Mouse (Mus musculus) brain, embryonic 18.5 days (tissue): Measurements from ENCODE around the gene Kif19a.
A peak's percentile ranks its signal among the peaks of the same experiment; 100 is the strongest.

ENCODE experiments used
- DNase-seq: peaks from one replicate; pipeline ENCODE4 v3.0.0-alpha.2; 2012; ENCODE audit warnings: low read depth, low spot score

Gene Kif19a

DNA sequence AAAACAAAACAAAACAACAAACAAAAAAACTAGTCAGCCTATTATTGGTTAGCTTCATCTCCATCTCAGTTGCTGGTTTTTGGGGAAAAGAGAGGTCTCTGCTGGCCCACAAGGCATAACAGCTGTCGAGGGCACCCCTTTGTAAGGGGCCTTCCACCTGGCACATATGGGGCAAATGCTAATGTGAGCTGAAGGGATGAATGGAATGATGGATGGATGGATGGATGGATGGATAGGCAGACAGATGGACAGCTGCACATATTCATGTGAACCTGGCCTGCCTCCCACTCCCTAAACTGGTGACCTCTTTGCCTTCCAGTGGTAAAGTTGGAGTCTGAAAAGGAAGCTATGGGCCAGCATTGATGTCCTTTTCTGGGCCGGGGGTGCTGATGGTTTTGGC lies 41.8 kb downstream of the Kif19a start:
- DNase-seq = no peak

DNA sequence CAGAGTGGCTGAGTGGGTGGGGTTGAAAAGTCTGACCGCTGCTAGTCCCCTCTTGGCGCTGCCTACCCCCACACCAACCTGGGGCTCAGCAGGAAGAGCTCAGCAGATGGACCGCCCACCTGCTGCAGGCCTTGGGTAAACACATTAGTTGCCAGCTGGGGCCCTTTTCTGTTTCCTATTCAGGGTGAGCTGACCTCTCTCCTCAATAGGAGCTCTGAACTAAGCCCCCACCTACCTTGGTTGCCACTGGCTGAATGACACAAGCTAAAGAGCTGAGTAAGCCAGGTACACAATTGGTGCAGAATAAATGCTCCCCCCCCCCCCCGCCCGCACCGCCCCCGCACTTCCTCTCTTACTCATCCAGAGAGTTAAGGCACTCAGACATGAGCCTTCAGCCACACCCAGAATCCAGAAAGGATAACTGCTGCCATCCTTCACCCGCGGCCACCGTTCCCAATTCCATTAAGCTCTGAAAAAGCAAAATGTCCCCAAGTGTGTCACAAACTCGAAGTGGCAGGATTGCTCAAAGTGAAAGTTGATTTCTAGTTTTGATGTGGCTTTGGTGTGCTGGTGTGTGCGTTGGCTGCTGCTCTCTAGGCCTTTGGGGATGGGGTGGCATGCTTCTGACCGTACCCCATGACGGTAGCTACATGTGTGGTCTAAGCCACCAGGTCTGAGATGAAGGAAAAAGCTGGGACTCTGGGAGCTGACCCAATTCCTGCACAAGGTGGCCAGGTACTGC lies 42.7 kb downstream of the Kif19a start:
- no peak for DNase-seq

DNA sequence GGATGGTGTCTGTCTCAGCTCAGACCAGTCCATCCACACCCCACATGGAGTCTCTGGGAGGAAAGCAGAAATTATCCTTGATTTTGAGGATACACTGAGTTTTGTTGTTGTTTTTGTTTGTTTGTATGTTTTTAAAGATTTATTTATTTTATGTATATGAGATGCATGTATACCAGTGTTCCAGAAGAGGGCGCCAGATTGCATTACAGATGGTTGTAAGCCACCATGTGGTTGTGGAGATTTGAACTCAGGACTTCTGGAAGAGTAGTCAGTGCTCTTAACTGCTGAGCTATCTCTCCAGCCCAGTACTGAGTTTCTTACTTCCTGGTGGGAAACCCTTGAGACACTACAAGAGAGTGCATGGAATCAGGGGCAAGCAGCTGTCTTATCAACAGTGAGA lies 44.2 kb downstream of the Kif19a start:
- DNase-seq = no peak

DNA sequence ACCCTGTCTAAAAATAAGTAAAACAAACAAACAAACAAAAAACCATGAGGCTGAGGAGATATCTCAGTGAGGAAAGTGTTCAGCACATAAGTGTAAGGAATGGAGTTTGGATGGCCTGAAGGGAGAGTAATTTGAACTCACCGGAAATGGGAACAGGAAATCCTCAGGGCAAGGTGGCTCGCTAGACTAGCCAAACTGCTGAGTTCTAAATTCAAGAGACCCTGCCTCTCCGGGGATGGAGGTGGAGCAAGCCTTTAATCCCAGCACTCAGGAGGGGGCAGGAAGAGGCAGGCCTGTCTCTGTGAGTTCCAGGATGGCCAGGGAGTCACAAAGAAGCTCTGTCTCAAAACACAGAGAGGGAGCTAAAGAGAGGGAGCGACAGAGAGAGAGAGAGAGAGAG lies 45.2 kb downstream of the Kif19a start:
- DNase-seq = no peak

DNA sequence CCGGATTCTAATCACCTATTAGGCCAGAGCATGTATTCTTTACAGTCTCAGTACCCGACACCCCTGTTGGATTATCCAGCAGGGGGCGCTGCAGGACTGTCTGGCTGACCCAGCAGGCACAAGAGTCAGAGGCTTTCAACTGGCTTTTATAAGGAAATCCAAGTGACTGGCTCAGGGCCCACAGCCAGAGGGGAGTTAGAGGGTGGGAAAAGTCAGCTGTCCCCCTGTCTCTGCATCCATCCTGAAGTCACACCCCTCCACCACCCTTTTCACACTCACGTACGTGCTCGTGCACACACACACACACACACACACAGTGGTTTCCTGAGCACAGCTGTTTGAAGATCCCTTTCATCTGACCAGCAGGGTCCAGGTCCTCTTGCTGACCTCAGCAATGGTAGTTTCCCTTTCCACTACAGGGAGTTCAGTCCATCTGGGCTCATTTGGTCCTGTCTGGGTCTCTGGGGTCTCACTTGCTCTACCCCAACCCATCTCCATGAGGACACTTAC lies 47.6 kb downstream of the Kif19a start:
- DNase-seq = no peak

DNA sequence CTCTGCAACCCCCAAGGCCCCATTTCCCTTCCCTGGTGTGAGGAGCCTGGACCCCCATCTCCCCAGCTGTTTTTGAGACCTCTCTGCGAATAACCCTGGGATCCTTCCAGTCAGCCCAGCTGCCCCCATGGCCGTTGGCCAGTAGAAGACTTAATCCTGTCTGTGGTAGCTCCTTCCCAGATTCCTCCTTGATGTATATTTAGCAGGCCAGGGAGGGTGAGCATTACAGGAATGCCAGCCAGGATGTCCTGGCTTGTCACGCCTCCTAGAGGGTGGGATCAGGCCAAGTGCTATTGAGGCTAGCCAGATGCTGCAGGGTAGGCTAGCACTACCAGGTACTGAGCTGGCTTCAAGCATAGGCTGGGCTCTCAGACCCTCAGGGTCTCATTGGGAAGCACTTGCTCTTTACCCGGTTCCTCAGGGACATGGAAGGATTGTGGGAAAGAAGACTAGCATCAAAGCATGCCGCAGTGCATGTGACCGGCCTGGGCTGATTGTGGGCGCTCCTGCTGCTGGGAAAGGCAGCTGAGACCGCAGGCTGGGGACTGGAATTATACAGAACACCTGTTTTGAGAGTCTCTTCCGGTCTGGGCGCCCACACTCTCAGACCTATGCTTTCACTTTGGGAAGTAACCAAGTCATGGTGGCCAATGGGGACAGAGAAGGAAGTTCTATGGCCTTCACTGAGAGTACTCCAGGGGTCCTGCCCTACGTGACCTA lies 49.8 kb downstream of the Kif19a start:
- no peak for DNase-seq

DNA sequence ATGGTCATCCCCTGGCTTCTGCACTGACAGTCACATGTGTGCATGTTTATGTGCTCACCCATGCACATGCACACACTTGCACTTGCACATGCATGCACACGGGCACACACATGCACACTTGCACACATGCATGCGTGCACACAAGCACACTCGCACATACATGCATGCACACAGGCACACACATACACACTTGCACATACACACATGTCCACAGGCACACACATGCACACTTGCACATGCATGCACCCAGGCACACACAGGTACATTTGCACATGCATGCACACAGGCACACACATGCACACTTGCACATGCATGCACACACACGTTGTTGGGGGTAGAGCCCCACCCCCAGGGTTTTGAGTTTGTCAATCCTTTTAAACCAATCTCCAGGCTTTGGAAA lies 51.7 kb downstream of the Kif19a start:
- no peak for DNase-seq

DNA sequence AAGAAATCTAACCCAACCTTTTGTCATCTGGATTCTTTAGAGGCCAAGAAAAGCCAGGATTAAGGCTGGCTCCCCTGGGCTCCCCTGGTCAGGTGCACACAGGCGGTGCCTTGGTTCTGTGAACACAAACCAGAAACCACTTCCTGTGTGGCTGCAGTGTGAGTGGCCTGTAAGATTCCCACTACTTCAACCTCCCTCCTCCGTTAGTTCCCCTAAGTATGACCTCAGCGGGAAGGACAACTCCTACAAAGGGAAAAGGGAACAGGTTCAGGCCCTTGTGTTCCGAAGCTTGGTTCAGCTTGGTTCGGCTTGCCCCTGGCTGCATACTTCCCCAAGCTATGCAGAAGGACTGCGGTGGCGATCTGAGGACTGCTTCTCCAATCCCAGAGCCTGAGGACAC lies 53.0 kb downstream of the Kif19a start:
- DNase-seq = no peak

DNA sequence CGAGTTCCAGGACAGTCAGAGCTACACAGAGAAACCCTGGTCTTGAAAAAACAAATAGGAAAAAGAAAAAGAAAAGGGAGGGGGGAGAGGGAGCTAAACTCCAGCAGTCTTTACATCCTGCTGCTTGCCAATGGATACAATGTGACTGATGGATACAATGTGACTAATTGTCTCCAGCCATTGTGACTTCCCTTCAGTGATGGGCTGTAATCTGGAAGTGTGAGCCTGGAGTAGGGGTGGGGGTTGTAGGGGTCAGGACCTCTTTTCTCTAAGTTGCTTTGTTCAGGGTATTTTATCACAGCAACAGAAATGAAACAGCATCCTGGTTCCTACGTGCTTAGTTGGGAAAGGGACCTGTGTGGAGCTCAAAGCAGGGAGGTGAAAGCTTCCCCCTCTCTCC lies 53.9 kb downstream of the Kif19a start:
- no peak for DNase-seq

DNA sequence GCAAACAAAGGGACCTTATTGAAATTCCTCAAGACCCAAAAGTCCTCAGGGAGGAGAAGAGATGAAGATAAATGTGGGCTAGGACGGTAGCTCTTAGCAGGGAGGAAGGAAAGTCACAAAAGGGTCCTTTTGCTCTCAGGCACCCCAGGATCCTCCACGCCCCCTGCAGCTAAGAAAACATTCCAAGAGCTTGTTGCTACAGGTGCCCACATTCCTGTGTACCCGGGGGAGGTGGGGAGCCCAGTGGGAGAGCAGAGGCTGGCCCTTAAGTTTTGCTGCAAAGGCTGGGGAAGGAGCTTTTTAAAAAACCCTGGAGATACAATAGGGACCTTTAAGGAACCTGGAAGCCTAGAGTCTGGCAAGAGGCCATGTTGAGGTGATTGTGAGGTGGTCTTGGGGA lies 55.3 kb downstream of the Kif19a start:
- DNase-seq = no peak

DNA sequence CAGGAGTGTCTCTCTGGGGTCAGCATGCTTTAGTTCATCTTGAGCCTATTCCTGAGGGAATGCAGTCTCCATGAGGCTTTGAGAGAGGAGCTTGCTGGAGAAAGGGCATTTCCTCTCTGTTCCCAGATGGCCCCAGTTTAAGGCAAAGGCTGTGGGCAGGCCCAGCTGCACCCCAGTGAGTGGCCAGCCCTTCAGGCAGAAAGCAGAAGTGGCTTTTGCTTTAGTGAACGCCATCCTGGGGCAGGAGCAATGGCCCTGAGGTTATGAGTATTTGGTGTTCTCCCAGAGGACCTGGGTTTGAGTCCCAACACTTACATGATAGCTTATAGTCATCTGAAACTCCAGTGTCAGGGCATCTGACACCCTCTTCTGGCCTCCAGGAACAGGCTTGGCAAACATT lies 56.1 kb downstream of the Kif19a start:
- no peak for DNase-seq

DNA sequence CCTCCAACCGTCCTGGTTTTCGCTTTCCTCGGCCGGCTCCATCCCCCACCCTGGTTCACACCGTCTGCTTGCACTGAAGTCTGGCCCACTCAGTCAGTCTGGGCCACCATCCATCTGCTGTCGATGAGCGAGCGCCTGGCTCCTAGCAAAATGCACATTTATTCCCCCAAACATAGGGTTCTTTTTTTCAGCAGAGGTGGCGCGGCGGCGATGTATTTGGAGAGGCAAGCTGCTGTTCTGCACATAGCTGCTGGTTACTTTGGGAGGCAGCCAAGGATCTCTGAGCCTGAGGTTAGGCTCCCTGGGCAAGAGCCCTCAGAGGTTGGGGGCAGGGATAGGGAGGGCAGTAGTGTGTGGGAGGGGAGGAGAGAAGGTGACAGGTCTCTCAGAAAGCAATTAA lies 57.5 kb downstream of the Kif19a start:
- peak; percentile 36 for DNase-seq

DNA sequence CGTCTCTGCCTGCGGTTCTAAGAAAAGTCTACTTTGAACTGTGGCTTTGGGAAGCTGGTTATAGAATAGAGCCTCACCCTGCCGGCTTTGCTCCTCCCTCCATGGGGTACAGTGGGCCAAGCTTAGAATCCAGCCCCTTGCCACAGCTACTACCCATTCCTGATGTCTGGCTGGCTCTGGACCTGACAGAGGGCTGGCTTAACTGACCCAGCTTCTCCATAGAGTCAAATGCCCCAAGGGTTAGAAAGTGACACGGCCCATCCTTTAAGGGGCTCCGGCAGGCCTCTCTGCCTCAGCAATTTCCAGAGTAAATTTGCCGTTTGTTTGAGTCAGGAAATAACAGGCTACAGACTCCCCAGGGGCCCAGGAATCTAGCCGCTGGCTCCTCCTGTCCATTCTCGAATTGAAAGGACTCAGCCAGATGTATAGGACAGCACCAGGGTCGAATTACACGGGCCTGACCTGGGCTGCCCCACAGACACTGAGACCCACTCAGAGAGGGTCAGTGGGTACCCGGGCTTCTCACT lies 58.1 kb downstream of the Kif19a start:
- DNase-seq = no peak

DNA sequence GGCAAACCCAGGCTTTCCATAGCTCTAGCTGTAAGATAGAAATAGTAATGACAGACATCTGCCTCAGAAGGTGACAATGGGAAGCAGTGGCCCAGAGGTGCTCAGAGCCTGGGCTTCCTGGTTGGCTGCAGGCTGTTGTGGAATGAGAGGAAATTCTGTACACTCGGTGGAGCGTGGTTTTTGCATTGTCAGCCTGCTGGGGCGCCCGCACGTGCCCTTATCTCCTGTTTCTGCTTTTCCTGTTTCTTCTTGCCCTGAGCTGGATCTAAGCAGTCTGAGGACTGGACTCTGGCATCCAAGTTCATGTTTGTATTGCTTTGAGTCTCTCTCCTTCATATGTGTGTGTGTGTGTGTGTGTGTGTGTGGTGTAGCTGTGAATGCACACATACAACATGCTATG lies 61.5 kb downstream of the Kif19a start:
- DNase-seq = no peak

DNA sequence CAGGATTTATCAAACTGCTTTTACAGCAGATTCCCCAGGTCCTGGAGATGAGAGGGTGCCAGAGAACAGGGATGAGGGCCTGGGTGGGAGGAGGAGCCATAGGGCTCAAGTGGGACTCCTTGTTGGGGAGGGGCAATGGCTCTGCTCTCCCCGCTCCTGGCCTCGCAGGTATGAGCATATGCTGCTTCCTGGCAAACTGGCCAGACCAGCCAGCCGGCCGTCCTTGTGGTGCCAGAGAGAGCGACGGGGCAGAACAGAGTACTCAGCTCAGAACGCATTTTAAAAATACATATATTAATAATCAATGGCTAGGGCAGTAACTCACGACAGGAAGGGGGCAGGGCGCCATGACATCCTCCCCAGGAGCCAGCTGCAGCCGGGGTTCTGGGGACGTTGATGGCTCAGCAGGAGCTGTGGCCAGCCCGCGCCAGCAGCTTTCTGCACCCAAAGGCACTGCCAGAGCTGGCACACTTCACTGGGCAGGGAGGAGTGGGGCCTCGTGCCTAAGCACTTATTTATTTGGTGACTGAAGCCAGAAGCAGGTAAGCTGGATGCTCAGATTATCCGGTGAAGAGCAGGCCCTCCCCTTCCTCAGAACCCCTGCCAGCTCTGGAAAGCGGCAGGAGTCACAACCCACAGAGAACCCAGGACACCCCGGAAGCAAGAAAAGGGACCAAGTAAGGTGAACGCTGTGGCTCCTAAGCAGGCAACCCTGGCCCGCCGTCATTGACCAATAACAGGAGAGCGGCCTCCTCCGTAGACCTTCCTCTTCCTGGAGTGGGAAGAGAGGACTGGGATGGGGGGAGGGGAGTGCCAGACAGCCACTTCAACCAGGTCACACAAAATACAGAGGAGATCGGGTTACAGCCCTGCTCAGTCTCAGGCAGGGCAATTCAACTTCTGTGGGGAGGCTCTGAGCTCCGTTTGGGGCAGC lies 64.6 kb downstream of the Kif19a start:
- DNase-seq = no peak

DNA sequence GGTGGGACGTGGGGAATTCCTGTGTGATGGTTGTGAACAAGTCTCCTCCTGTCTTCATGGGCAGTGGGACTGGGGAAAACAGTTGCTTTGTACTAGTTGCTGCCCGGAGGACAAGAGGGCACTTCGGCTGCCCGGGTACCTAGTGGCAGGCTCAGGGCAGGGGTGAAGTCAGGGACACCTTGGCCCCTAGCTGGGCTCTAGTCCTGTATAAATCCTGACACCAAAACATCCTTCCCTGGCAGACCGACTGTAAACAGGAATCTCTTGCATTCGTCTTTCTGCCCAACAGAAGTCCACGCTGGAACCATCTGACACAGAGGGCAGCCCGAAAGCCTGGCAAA lies 65.2 kb downstream of the Kif19a start:
- DNase-seq = no peak

DNA sequence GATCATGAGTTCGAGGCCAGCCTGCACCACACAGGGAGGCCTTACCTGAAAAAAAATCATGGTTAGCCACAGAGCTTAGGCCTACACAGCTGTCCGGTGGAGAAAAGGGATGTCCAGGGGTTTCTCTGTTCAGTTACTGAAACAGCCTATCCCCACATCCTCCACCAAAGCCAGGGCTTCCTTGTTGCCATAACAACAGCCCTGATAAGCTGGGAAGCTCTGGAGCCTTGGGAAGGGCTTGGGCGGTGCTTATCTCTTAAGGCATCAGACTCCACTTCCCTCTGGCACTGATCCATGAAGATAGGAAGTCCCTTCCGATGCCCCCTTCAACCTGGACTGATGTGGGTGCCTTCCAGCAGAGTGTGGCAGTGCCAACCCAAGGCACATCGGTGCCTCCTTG lies 68.0 kb downstream of the Kif19a start:
- no peak for DNase-seq
